Mouse (Mus musculus) hindbrain, postnatal 0 days (tissue): ENCODE data around the gene Snapc1. TPM values are rescaled to one million over a fixed set of nuclear protein-coding genes. Genes with fewer than 3 reads are reported as not detected.

Source experiments
- ATAC-seq: fragments of 200-750 bp; cut with Nextera tagmentation; 2 replicates; pipeline ENCODE4 v1.8.0; 2017; ENCODE audit warnings: mild to moderate bottlenecking, moderate TSS enrichment, moderate library complexity
- DNase-seq: peaks from one replicate; pipeline ENCODE4 v3.0.0-alpha.2; 2015; ENCODE audit warnings: low spot score
- H3K27ac ChIP-seq: fragments of 300-500 bp; sonication (generic); 2 replicates; pipeline ENCODE4 v1.5.1; 2014; ENCODE audit warnings: mild to moderate bottlenecking
- H3K27me3 ChIP-seq: fragments of 300-500 bp; sonication (generic); 2 replicates; pipeline ENCODE4 v1.6.1; 2014; ENCODE audit warnings: low read length, mixed read lengths; ENCODE audit not compliant: insufficient read depth
- H3K36me3 ChIP-seq: fragments of 300-500 bp; sonication (generic); 2 replicates; pipeline ENCODE4 v1.6.1; 2014; ENCODE audit warnings: low read length, mixed read lengths; ENCODE audit not compliant: insufficient read depth
- H3K4me1 ChIP-seq: fragments of 300-500 bp; sonication (generic); 2 replicates; pipeline ENCODE4 v1.6.1; 2014; ENCODE audit warnings: antibody characterized with exemption, low read length, mixed read lengths; ENCODE audit not compliant: insufficient read depth
- H3K4me2 ChIP-seq: fragments of 300-500 bp; sonication (generic); 2 replicates; pipeline ENCODE4 v1.6.1; 2014; ENCODE audit warnings: low read depth, mild to moderate bottlenecking, low read length, moderate library complexity, mixed read lengths
- H3K4me3 ChIP-seq: fragments of 300-500 bp; sonication (generic); 2 replicates; pipeline ENCODE4 v1.5.1; 2014; ENCODE audit warnings: low read length
- H3K9ac ChIP-seq: fragments of 300-500 bp; sonication (generic); replicated peaks from 2 replicates; pipeline ENCODE4 v1.6.1; 2014; ENCODE audit warnings: mild to moderate bottlenecking, low read length, moderate library complexity, mixed read lengths
- H3K9me3 ChIP-seq: fragments of 300-500 bp; sonication (generic); 2 replicates; pipeline ENCODE4 v1.6.1; 2016; ENCODE audit warnings: low read length, mixed read lengths
- CTCF ChIP-seq: IDR thresholded peaks from 2 replicates; pipeline ENCODE4 v1.5.1; 2016; ENCODE audit warnings: antibody characterized with exemption, control low read depth, low read depth
- WGBS: fragments of 180-500 bp; shearing (Covaris S2); extraction: QIAGEN DNeasy Blood & Tissue Kit; methylation state at CpG from one replicate; pipeline ENCODE4 v1.1.7; 2014; 5-methylcytosine and 5-hydroxymethylcytosine counted together
- polyA plus RNA-seq: library from polyadenylated mRNA; unstranded; fragments of >200 nt; fragmentation: Nextera tagmentation; extraction: Ambion mirVana; gene quantifications from 2 replicates; pipeline ENCODE4 v1.2.1, GENCODE M21; 2015
- total RNA-seq: library from RNA; depleted of rRNA; stranded (reverse); fragments of >200 nt; gene quantifications from 2 replicates; pipeline ENCODE4 v1.2.3, GENCODE M21; 2014

Snapc1 gene
- total and polyA plus RNA-seq, 2 experiments from 2014 or later = 11.1 to 22.9 TPM

- Histone ChIP-seq H3K27me3 (no peaks in the 10 kb centered on the region), H3K4me1 (0 out of 2 replicates have a peak, but pooled peaks cover 3% of the 10 kb centered on the region), H3K9ac (no peak overlapping the region), H3K4me2 (no peak overlapping the region), H3K4me3 (no peak overlapping the region), H3K36me3 (peaks cover 23% of the 10 kb centered on the region; the same call in 1 of the 2 replicates), H3K9me3 (no peaks in the 10 kb centered on the region), H3K27ac (no peak overlapping the region)
- no peak for ATAC-seq
- WGBS = 70% methylated on average over 7 of the region's 7 CpGs
- DNase-seq = peak; percentile 28
- TF ChIP-seq CTCF = no peak
Observed at GRCm38 (mm10) chr12:73986299-73986698, 22.0 kb downstream of the Snapc1 start.

DNA sequence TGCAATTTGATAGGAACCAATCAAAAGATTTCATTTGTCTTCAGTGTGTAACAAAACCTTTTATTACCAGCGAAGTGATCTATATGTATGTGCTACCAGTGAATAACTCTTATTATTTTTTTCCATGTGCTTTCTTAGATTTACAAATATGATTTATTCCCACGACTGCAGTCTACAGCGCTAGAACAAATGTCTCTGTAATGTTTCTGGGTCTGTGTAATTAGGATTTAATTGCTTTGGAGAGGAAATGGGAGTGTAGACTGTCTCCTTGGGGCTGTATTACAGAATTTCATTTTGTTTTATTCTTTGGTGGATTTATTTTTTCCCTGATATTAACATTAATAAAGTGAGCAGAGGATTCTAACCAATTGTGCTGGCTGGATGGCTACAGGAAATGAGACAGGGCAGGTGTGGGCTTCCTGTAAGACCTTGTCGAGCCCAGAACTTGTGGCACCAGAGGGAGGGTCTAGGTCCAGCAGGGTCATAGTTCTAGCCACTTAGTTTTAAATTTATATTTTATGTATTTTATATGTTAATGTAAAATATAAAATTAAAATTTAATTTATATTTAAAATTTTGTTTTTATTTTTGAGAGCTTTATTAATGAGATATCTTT, 24.2 kb downstream of the Snapc1 start:
- H3K4me1 ChIP-seq = no peaks in the 10 kb centered on the region
- no peak overlapping the region for H3K4me3 ChIP-seq
- ATAC-seq = peak; percentile 66; the same call in 1 of the 2 replicates
- H3K36me3 ChIP-seq = peaks cover 14% of the 10 kb centered on the region; the same call in 1 of the 2 replicates
- no peak overlapping the region for H3K9ac ChIP-seq
- DNase-seq = no peak
- no peak overlapping the region for H3K4me2 ChIP-seq
- 79% methylated on average over 4 of the region's 4 CpGs for WGBS
- H3K27ac ChIP-seq = no peak overlapping the region
- no peaks in the 10 kb centered on the region for H3K9me3 ChIP-seq
- no peaks in the 10 kb centered on the region for H3K27me3 ChIP-seq
- no peak for TF ChIP-seq CTCF

DNA sequence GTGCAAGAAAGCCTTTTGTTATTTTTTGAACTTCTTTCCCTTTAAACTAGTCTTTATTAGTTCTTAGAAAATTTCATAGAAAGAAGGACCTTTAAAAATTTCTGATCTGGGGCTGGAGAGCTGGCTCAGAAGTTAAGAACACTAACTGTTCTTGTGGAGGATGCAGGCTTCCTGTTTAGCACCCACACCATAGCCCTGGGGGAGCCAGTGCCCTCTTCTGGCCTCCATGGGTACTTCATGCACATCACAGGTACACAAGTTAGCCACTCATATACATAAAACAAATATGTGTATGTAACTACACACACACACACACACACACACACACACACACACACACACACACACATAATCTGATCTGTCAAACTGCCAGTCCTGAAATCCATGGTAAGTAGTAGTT, 25.3 kb downstream of the Snapc1 start:
- H3K9me3 ChIP-seq = no peaks in the 10 kb centered on the region
- no peak for ATAC-seq
- peaks cover 9% of the 10 kb centered on the region; the same call in 1 of the 2 replicates for H3K36me3 ChIP-seq
- peak; percentile 33 for DNase-seq
- H3K27ac ChIP-seq = no peak overlapping the region
- no peak overlapping the region for H3K9ac ChIP-seq
- TF ChIP-seq CTCF = peak; percentile 76
- H3K4me3 ChIP-seq = no peak overlapping the region
- H3K4me2 ChIP-seq = no peak overlapping the region
- no peaks in the 10 kb centered on the region for H3K27me3 ChIP-seq
- no peaks in the 10 kb centered on the region for H3K4me1 ChIP-seq

- 42% methylated on average over 12 of the region's 12 CpGs for WGBS
- DNase-seq (peak; percentile 54), ATAC-seq (peak; percentile 27)
- Histone ChIP-seq H3K9ac (peak overlapping the region; percentile 82), H3K9me3 (no peaks in the 10 kb centered on the region), H3K4me1 (no peaks in the 10 kb centered on the region), H3K27ac (peak overlapping the region; percentile 74), H3K4me2 (peak overlapping the region; percentile 73), H3K27me3 (no peaks in the 10 kb centered on the region), H3K4me3 (peak overlapping the region; percentile 64), H3K36me3 (no peaks in the 10 kb centered on the region)
- TF ChIP-seq CTCF = no peak
Observed at GRCm38 (mm10) chr12:73996906-73997296, 32.6 kb downstream of the Snapc1 start.

DNA sequence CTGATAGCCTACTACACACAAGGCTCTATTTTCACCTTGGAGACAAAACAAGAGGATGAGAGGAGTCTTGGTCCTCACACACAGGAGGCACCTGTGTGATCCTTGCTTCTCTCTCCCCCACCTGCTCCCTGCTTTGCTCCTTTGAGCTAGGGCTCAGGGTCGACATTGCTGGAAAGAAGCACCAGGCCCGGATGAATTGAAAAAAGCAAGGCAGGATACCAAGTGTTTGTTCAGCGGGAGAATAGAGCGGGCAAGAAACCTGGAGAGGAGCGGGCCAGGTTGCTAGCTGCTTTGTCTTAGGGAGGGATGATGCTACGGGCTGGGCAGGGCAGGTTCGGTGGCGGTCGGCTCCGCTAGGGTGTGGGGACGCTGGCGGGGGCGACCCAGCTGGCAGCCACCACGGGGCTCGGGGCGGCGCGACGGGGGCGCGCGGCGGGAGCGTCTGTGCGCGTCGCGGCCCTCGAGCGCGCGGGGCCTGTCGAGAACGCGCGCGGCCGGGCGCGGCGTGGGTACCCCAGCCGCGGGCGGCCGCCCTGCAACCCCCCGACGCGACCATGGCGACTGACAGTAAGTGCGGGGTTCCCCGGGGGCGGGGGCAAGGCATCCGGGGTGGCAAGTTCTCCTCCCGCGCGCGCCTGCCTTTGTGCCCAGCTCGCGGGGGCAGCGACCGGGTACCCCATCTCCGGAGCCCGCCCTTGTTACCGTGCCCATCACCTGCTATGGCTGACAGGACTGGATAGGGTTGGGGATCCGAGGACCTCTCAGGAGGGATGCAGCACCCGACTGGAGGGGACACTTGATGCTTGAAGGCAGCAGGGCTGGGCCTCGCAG, 33.2 kb downstream of the Snapc1 start, which contains the start of gene Syt16:
TSS of gene Syt16 (plus strand) at position 365 of the 831 bp plus-strand sequence.
- Histone ChIP-seq H3K9ac (peak within 1 kb of the TSS; percentile 82), H3K4me1 (no peaks in the 10 kb centered on the region), H3K36me3 (no peaks in the 10 kb centered on the region), H3K27me3 (no peaks in the 10 kb centered on the region), H3K9me3 (no peaks in the 10 kb centered on the region), H3K4me3 (peak within 1 kb of the TSS; percentile 64), H3K27ac (peak within 1 kb of the TSS; percentile 74), H3K4me2 (peak within 1 kb of the TSS; percentile 73)
- TF ChIP-seq CTCF = no peak
- ATAC-seq = peak; percentile 84
- 1% methylated on average over 58 of the region's 67 CpGs for WGBS
- peak; percentile 80 for DNase-seq

- no peaks in the 10 kb centered on the region for H3K36me3 ChIP-seq
- no peak for DNase-seq
- TF ChIP-seq CTCF = no peak
- peak; percentile 30; the same call in 1 of the 2 replicates for ATAC-seq
- H3K4me2 ChIP-seq = peak overlapping the region; percentile 73
- peak overlapping the region; percentile 64 for H3K4me3 ChIP-seq
- peak overlapping the region; percentile 82 for H3K9ac ChIP-seq
- H3K27ac ChIP-seq = peak overlapping the region; percentile 74
- H3K9me3 ChIP-seq = no peaks in the 10 kb centered on the region
- H3K27me3 ChIP-seq = no peaks in the 10 kb centered on the region
- H3K4me1 ChIP-seq = no peaks in the 10 kb centered on the region
- WGBS = 20% methylated on average over 5 of the region's 5 CpGs
Observed at GRCm38 (mm10) chr12:73998128-73998456, 33.8 kb downstream of the Snapc1 start.

DNA sequence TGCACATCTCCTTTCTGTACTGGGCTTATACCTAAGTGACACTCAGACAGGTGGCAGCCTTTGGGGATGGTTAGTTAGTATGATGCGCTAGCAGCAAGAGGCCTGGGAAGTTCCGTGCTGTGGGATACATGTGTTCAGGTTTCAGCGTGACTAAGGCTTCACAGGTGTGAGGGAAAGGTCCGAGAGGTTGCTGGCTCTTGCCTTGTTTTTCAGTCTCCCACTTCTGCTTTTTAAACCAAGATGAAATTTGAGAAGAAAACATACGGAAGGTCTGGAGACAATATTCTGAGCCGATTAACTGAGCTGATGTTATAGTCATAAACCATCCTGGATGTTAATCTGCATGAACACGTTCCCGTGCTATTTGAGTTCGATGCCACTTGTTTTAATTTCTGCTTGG, 38.2 kb downstream of the Snapc1 start:
- ATAC-seq = no peak
- H3K4me2 ChIP-seq = no peak overlapping the region
- no peak overlapping the region for H3K27ac ChIP-seq
- no peaks in the 10 kb centered on the region for H3K4me1 ChIP-seq
- DNase-seq = no peak
- 89% methylated on average over 9 of the region's 9 CpGs for WGBS
- H3K9me3 ChIP-seq = no peaks in the 10 kb centered on the region
- no peaks in the 10 kb centered on the region for H3K36me3 ChIP-seq
- TF ChIP-seq CTCF = no peak
- no peak overlapping the region for H3K4me3 ChIP-seq
- no peak overlapping the region for H3K9ac ChIP-seq
- H3K27me3 ChIP-seq = no peaks in the 10 kb centered on the region
